Mouse (Mus musculus) thymus, postnatal 36 days (tissue): Measurements from ENCODE around the gene Abl2.
"Not testable (repeated sequence)": the region's sequence is repeated elsewhere in the genome, so short reads cannot be mapped to it uniquely, and the experiment has no call there.

Source experiments
- DNase-seq, 2 experiments: peaks; one replicate each; pipeline ENCODE4 v3.0.0; 2022; ENCODE audit warnings: mixed read lengths in 2 of 2

The Abl2 gene

DNA sequence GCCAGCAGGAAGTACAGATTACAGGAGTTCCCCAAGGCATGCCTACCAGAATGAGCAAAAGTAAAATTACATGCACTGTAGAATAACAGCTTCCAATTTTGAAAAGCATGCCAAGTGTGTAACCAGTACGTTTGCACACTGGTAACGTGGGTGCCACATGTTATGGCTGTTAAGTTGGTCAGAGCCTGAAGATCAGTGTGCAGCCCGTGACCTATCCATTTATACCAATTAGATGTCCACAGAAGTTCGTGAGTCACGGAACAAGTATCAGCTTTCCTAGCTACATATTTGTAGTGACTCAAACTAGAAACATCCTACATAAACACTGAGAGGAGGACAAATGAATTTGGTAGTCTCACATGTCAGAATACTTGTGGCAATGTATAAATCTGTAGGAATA lies 80.9 kb downstream of the Abl2 start:
- DNase-seq: no peak

DNA sequence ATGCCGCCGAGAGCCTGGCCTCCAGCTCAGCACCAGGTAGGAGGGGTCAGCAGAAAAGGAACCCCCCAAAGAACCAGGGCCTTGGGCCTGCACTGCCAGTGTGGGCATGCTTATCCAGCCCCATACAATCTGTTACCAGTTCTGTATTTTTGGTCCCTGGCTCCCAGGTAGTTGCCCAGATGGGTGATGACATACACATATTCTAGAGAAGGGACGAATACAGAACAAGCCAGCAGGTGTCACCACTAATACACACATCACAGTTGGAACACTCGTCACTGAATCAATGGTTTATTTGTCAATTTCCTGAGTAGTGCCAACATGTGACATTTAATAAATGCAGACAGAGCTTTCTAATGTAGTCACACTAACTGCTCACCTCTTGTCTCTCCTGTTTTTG lies 82.0 kb downstream of the Abl2 start:
- DNase-seq: no peak

GRCm38 (mm10) chr1:156641808-156642207 lies 83.2 kb downstream of the Abl2 start:
- no peak for DNase-seq

GRCm38 (mm10) chr1:156642813-156643212 lies 84.2 kb downstream of the Abl2 start:
- no peak for DNase-seq

- no peak for DNase-seq
These were observed 85.5 kb downstream of the Abl2 start for GRCm38 (mm10) chr1:156644061-156644460.

DNA sequence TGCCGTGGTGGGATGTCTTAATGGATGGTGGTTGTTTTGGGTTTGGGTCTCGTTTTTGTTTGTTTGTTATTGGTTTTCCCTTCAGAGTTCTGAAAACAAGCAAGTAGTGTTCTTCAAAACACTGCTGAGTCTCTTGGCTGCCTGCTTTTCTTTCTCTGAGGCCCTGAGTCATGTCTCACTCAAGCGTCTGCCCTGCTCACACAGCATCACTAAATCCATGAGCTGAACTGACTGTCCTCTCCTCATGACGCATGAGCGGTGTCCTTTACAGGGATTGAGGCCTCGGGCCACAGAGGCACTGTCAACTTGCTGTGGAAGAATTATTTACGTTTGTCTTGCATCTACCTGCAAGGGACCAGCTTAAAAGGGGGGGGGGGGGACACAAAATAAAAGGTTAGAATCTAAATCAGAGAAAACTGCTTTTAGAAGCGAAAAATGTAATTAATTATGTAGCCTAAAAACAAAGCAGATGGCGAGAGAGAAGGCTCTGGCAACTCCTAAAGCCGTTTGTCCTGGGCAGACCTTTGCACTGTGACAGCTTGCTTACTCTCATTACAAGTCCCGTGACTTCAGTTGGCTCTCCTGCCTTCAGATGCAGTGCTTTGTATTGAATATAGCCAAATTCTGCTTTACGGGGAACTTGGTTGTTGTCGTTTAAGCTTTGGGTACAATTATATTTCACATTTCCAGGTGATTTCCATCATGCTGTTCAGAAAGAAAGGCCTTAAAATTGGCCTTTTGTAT lies 86.4 kb downstream of the Abl2 start:
- DNase-seq: no peak

DNA sequence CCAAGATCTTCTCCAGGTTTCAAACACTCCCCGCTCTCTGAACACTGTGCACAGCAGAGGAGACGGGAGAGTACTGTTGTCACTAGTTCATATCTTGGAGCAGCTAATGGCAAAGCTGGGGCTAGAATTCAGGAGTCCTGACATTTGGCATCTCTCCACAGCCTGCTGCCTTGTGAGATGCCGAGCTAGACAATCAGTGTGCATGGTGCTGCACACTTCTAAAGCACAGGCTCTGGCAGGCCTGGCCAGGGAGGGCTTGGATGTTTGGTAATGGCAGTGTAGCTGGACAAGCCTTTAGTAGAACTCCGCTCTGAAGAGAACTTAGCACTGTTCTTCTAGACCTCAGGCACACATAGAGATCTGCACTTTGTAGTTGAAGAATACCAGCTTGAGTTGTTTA lies 87.4 kb downstream of the Abl2 start:
- no peak for DNase-seq

GRCm38 (mm10) chr1:156648705-156649104 lies 90.1 kb downstream of the Abl2 start:
- no peak for DNase-seq

DNA sequence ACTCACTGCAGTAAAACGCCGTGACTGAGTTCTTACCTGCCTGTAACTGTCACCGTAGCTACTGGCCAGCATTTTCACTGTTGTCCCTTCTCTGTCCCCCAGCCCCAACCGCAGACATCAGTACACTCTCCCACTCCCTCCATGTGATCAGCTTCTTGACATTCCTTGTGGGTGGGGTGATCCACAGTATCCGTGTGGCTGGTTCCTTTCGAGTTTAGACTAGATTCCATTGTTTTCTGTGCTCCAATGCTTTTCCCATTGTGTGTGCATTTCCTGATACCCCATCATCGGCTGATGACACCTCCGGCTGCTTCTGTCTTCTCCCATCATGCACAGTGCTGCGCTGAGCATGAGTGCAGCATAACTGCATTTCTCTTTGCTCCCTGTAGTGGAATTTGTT lies 92.0 kb downstream of the Abl2 start:
- DNase-seq: no peak

DNA sequence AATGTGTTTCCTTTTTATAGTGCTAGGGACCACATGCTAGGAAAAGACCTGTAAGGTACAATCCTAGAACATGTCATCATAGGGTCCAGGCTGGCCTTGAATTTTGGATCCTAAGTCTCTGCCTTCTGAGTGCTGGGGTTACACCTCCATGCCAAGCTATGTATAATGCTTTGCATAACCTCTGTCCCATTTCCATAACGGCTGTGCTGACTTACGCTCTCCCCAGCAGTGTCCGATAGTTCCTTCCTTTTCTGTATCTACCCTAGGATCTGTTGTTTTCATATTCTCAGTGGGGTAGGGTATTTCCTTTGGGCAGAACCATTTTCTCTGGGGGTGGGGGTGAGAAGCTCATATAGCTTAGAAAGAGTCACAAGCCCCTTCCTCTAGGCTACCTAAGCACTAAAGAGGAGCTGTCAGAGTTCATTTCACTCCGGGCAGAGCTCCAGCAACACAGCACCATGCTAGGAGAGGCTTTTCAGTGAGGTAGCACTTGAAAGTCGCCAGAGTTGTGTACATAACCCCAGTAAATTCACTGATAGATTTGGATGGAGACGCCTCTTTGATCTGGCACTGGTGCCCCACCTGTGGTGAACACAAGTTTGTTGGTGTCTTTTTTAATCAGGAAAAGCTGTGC lies 93.7 kb downstream of the Abl2 start:
- no peak for DNase-seq

DNA sequence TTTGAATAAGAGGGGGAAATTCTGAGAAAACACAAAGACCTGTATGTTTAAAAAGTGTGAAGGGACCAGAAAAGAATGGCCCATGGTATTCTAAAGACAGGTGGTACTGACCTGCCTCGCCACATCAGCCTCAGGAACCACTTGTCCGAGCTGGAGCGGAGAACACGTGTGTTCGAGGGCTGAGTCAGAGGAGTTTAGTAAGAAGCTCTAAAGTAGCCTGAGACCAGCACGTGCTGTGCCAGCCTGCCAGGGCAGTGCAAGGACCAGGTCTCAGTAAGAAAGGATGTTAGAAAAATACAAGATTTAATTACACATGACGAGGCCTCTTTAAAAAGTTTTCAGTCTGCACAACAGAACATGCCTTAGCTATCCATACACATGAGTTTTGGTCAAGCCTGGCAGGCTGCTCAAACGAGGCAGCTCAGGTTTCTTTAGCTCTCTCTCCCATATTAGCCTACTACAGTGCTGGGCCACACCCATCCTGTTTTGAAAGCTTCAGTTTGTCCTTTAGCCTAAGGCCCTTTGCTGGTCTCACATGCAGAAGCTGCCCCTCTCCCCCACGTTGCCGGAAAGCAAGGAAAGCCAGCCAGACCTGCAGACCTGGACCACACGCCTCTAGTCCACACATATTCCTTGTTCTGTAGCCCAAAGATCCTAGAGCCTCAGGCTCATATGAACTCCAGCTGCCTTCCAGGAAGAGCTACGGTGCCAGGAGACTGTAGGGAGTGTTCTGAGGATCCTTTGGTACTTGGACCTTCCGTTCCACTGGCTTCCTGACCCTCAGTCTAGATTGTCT lies 96.3 kb downstream of the Abl2 start:
- DNase-seq: no peak

DNA sequence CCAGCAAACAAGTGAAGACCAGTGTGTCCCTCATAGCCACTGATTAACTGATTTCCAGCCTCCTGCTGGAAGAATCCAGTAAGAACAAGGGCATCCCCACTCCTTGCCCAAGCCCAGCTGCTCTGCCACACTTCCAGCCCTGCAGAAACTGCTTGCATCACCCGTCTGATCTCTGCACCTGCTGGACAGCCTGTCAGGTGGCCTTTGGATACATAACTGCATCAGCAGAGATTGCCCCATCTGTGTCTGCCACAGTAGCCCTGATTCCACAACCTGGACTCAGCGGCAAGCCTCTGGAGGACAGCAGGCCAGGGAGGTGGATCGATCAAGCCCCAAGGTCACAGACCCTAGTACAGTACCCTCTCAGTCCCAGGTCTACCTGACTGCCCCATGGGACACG lies 98.9 kb downstream of the Abl2 start:
- no peak for DNase-seq

DNA sequence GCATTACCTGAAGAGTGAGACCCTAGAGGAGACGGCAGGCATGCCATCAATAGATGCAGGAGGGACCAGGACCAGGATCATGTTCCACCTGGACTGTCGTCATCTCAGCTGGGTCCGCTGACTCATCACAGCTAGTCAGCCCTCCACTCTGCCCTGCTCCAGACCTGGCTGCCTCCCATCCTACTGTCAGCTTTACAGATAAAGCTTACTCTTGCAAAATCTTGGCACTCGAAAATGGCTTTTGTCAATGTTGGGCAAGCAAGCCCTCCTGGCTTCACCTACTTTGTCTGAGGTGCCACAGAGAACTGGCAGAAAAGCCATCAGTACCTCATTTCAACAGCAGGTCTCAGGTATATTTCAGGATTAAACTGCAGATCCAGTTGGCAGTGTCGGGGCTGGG lies 100.1 kb downstream of the Abl2 start:
- no peak for DNase-seq

DNA sequence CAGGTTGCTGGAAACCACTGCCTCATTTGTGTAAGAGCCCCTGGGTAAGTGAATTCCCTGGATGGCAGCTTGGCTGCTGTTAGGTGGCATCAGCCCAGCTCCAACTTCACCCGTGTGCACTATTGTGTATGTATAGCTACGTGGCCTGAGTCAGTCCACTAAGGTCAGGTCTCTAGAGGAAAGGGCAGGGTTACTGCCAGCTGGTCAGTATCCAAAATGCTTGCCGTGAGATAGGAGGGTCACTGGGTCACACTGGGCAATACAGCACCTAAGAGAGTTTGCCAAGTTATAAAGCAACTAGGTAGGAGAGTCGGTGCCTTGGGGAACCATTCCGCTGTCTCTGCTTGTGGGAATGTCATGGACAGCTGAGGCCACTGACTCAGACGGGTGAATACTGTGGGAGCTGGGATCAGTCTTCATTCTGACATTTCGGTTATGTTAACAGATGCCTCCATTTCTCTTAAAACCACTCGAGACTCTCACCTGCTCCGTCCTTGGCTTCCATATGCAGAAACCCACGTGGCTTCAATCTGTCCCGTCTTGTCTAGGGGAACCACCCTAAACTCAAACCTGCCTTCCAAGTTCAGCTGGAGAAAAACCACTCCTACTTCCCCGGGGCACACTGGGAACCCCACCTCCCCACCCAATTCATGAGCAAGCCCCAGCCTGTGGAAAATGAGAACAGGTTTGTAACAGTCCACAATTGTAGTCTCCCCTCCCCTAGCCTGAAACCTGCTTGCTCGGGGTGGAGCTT lies 101.5 kb downstream of the Abl2 start:
- DNase-seq: no peak

- DNase-seq: not testable (repeated sequence)
These were observed 102.2 kb downstream of the Abl2 start for GRCm38 (mm10) chr1:156660660-156661236.

GRCm38 (mm10) chr1:156665777-156666176 lies 107.2 kb downstream of the Abl2 start:
- DNase-seq: no peak

DNA sequence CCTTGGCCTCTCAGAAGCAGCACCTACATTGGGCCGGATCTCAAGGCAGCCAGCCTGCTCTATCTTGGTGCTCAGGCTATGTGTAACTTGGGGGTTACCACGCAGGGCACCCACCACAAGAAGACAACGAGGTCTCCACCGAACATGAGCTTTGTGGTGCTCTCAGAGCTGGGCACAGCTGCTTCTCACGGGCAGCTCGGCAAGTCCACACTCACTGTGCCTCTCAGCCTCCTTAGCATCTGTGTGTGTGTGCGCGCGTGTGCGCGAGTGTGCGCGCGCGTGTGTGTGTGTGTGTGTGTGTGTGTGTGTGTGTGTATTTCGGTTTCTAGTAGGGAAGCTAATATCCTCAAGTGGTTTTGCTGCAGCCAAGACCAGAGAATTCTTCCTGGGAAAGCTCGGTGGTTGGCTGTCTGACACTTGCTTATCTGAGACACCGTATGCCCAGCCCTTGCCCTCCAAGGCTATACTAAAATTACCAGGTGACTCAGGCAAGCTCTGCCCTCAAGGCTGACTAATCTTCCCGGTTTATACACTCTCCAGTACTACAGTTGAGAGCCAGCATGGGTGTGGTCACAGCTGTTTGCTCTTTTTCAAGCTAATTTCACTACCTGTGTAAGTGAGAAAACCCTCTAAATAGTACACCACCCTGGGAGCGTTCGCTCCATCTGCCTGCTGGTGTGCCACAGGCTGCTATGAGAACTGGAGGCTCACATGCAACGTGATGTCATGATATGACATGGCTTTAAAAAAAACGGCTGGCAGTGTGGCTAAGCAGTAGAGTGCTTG lies 108.7 kb downstream of the Abl2 start:
- DNase-seq: no peak

DNA sequence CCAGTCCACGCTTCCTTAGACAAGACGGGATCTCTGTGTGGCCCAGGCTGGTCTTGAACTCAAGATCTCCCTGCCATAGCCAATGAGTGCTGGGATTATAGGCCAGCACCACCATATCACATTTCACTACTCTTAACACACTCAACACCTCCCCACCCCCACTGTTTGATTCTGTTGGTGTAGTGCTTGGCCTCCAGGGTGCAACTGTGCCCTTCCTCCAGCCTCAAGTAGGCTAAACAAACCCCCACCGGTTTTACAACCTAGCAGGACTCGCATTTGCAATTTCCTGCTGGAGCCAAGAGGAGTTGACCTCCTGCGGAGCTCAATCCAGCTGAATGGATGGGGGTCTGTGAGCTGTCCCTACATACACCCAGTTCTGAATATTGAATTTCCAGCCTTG lies 110.0 kb downstream of the Abl2 start:
- DNase-seq: no peak

DNA sequence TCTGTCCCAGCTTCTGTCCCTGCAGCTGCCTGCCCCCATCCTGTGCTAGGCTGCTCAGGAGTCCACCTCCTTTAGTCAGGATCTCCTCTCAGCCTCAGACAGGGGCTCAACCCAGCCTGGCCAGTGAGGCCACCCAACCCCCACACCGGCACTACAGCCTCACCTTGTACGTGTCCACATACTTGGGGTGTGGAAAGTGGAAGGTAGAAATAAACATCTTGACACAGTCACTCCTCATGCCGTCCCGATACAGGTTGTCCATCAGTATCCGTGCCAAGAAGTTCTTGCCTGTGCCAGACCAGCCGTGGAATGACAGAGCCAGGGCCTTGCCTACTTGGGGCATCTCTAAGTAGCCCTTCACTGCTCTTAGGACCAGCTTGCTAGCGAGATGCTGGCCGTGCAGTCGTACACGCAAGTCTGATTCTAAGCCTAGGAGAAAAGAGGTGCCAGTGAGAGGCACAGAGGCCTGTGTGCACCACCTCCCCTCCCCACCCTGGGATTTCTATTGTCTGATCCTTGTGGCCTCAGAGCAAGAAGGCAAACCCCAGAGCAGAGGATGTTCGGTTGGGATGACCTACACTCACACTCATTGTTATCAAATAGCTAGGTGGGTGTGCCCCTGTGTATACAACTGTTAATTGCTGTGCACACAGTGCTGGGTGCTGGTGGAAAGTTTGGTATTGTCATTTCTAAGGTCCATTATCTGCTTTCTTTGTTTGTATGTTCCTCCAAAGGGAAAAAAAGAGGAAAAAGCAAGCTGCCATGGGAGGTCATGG lies 110.8 kb downstream of the Abl2 start:
- no peak for DNase-seq

- DNase-seq: no peak
These were observed 113.3 kb downstream of the Abl2 start for GRCm38 (mm10) chr1:156671921-156672320.
